Mouse (Mus musculus): ENCODE results near the gene Tshr.
"Not testable (repeated sequence)": the region's sequence is repeated elsewhere in the genome, so short reads cannot be mapped to it uniquely, and the experiment has no call there.

Gene Tshr

DNA sequence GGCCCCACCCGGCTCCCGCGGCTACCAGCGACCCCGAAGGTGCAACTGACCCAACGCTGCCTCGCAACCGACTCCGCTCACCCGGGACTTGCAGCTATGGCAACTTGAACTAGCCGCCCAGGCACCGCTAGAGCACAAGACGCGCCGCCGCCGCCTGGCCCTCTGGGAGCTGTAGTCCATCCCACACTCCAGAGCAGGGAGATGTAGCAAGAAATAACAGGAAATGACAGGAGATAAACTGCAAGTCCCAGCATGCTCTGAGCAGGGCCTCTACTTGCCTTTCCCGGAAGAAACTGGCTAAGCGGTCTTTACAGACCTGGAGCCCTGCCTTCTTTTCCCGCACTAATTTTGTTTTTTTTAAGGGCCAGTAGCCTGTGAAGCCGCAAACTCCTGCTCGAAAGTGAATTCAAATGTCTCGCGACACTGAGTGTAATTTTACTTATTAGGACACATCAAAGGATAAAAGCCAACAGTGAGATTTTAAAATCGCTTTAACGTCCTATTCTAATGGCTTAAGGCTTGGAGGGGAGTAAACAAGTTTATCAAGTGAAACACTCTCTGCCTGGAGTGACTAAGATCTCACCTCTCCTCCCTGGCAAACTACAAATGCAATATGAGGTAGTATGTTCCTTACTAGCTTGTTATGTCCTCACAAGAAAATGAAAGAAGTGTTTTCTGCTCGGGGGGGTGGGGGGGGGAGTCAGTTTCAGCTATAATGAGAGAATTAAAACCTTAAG lies at the start of gene Tshr, which contains the start of gene Cep128:
Gene Tshr (plus strand): TSS at position 283 of the 737 bp plus-strand sequence.
Gene Cep128 (minus strand): TSS at position 129 of the 737 bp plus-strand sequence.
- DNase-seq, result peak; percentile 93

GRCm38 (mm10) chr12:91338656-91339055 lies 45.7 kb upstream of the Tshr start:
- not testable (repeated sequence) for DNase-seq

- DNase-seq, result no peak
Measured at GRCm38 (mm10) chr12:91353783-91354182, 30.6 kb upstream of the Tshr start.

- no peak for DNase-seq
Measured at GRCm38 (mm10) chr12:91369173-91369572, 15.2 kb upstream of the Tshr start.

DNA sequence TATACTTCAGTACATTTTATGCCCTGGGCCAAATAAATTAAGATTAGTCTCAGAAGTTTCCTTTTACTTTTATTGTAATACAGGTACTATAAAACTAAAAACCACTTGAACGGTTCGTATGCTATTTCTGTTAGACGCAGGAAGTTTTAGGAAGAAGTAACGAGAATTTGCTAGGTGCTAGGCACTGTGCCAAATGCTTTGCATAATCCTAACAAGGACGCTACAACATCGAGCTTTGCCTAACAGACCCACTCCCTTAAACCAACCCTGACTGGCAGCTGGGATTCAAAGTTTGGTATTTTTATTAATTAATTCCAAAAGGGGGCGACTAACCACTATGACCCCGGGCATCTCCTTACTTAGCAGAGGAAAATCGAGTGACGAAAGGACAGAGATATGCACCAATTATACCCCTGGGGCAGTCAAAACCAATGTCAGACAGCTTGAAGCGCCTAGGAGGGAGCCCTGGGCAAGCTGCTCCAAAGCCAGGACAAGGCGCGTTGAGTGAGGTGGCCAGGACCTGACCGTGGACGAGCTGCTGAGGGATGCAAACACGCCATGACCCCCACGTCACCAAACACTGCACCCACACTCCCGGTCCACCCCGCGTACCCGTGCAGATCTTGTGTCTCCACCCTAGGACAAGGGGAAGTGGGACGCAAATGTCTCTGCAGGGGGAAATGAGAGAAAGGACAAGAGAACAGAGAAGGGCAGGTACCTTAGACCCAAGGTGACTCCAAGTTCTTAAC lies 673 bp upstream of the Tshr start:
- DNase-seq, result no peak

DNA sequence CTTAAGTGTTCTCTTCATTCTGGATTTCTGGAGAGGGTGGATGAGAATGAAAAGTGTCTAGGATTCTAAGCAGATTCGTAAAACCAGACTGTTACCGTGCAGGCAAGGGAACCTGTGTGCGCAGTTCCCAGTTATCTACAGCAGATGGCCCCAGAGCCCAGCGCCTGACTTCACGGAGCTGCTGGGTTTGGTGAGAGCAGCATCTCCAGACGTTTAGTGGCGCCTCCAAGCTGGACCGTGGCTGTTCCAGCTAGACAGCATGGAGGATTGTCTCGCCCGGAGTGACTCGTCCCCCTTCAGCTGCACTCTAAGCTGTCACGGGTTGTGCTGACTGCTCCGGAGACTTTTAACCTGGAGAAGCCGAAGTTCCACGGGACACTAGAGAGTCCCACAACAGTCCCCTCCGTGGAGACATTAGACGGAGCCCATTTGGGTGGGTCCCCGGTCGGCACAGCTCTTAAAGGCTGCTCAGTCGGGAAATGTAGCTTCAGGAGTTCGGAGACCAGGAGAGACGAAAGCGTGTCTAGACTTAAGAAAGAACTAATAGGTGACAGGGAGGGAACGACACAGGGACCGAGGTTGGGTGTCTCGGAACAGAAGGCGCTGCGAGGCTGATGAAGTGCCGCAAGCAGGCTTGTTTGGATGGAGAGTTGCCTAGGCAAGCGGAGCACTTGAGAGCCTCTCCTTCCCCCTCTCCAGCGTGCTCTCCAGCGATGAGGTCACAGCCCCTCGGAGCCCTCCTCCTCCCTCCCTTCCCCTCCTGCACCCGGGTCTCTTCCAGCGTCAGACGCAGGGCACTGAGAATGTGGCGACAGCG lies 16.1 kb downstream of the Tshr start:
- peak; percentile 44 for DNase-seq

DNA sequence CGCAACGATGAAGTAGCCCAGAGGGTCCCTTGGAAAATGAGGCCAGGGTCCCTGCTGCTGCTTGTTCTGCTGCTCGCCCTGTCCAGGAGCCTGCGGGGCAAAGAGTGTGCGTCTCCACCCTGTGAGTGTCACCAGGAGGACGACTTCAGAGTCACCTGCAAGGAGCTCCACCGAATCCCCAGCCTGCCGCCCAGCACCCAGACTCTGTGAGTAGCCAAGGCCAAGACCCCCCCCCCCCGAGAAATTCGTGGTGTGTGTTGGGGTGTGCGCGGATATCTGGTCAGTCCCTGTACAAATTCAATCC lies 16.6 kb downstream of the Tshr start:
- no peak for DNase-seq

DNA sequence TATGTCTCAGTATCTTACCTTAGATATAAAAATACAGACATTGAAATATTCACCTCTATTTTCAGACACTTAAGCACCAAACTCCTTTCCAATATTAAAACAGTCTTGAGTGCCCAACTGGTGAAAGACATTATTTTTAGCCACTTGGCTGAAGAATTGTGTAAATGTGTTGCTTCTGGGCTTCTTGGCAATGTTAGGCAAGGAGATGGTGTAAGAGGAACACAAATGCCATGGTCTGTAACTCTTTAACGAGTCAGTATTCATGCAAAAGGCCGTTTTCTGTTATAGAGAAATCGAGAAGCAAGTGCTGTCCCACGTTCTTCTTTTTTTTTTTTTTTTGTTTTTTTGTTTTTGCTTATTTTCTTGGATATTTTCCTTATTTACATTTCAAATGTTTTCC lies 25.9 kb downstream of the Tshr start:
- no peak for DNase-seq

DNA sequence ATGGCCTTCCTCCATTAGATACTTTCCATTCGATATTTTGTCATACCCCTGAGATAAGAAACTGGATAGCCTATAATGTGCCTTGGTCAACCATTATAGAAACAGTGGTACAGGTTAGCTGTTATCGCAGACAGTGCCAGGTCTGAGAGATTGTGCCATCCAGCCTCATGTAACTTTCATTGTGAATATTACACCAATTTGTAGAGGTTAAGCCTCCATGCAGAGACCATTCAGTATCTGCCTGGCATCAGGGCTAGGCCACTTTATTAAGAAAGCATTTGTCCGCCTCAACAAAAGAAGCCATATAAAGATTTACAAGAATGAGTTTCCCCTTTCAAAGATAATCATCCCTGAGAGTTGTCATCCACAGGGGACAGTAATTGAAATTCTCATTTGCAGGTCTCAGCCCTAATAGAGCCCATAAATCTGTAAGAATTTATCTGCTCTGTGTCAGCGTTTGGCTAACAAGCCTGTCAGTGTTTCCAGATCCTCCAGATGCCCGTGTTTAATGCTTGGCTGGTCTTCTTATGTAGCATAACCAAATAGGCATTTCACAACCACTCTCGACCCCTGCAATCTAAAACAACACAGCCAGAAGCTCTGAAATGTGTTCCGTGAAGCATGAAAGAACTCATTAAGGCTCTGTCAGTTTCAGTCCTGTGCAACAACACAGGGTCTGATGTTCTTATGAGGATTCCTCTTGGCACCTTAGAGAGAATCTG lies 28.3 kb downstream of the Tshr start:
- no peak for DNase-seq

GRCm38 (mm10) chr12:91415112-91415511 lies 30.7 kb downstream of the Tshr start:
- no peak for DNase-seq

DNA sequence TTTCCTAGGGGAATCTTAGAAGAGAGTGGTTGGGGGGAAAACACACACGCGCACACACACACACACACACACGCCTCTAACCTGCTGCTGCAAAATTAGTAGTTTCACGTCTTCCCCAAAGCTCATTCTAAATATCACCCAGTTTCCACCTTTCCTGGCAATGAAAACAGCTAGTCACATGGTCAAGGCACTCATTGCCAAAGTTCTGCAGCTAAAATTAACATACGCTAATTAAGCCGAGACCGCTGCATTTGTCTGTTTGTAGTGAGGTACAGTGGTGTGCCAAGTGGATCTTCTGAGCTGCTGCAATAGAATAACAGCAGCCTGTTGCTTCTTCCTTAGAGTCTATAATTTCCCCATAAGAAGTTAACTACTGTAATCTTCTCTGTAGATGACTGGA lies 32.5 kb downstream of the Tshr start:
- DNase-seq, result no peak

- DNase-seq, result peak; percentile 74
Measured at GRCm38 (mm10) chr12:91418791-91419190, 34.4 kb downstream of the Tshr start.

DNA sequence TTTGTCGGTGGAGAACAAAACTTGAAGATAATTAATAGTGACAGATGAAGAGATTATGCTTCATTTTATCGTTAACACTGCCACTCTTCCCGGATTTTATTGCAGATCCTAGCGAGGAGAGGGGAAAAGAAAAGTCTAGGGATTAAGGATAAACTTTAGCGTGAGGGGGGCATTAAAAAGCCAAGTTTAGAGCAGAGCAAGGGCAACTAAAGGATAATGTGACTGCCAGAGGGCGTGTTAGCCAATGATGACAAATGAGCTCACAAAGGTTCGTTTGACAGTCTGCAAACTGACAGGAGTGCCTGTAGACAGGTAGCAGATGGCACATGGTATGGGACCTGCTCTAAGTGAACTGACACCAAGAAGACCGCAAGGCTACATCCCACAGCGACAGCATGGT lies 36.9 kb downstream of the Tshr start:
- no peak for DNase-seq

GRCm38 (mm10) chr12:91423125-91423820 lies 38.9 kb downstream of the Tshr start:
- DNase-seq, result peak; percentile 58

DNA sequence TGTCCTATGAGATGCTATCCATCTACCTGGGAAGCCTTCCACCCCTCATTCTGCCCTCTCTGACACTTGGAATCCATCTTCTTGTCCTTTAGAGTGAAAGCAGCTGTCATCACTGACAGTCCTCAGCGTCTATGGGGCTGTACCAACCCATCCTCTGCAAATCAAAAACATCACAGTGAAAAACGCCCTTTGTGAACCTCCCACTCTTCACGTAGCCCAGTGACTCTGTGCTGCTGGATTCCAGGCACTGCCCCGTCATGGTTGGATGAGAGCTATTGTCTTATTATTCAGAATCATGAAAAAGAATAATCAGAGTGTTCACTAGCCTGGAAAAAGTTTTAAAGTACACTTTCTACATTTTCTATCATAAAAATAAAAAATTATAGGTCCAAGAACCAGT lies 42.1 kb downstream of the Tshr start:
- no peak for DNase-seq

DNA sequence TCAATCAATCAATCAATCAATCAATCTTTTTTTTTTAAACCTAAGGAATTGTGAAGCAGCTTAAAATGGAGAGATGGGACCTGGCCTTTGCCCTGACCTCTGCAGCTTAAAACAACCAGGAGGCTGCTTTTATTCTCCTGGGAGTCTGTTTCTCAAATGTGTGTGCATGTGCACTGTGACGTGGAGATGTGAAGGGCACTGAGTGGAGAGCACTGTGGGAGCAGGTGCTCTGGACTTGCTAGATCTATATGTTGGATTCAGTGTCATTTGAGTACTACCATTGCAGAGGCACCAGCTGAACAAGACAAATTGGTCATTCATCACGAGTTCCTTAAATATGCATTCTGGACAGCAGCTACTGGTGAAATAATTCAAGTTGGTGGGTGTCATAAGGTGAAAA lies 42.8 kb downstream of the Tshr start:
- no peak for DNase-seq

- no peak for DNase-seq
Measured at GRCm38 (mm10) chr12:91482195-91482733, 97.9 kb downstream of the Tshr start.

DNA sequence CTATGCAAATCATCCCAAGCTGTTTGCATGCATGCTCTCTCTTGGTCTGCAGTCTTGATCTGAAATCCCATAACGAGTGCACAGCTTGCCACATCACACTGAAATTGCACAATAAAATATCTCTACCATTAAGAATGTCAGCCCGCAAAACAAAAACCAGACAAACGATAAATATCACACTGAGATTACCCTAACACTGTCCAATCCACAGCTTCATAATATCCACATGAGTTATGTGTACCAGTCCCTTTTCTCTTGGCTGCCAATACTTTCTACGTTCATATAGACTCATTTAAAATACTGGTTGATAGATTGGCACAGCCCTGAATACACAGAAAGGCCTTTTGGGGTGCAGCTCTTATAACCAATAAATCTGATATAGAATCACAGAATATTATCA lies 102.0 kb downstream of the Tshr start:
- DNase-seq, result no peak

DNA sequence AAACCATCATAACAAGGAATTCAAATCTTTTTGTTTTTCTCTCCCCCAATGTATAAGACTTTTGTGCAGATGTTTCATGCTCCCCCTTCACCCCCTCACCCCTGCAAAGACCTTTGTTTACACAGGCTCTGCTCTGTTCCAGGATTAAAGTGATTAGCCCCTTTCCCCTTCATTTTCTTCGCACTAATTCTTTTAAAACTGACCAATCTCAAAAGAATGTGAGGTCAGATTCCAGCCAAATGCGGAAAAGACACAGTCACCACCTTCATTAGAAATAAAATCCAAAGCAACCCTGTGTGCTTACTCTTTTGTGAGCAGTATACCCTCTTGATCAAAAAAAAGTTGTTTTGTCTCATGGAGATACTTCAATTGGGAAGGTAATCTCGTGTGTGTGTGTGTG lies 104.0 kb downstream of the Tshr start:
- no peak for DNase-seq

- no peak for DNase-seq
Measured at GRCm38 (mm10) chr12:91495497-91496225, 111.3 kb downstream of the Tshr start.

DNA sequence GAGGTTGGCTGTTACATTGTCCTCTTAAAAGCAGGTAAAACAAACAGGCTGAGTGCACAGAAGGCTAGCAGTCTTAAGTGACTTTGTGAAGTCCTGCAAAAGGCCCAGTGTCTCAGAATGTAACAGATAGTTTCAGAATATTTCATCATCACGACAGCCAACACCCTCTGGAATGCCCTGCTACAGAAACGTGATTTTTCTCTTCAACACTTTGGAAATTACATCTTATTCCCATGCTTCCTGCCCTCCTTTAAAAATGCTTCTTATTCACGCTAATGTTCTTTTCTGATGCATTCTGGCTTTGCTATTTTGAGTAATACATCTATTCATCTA lies 111.8 kb downstream of the Tshr start:
- no peak for DNase-seq

DNA sequence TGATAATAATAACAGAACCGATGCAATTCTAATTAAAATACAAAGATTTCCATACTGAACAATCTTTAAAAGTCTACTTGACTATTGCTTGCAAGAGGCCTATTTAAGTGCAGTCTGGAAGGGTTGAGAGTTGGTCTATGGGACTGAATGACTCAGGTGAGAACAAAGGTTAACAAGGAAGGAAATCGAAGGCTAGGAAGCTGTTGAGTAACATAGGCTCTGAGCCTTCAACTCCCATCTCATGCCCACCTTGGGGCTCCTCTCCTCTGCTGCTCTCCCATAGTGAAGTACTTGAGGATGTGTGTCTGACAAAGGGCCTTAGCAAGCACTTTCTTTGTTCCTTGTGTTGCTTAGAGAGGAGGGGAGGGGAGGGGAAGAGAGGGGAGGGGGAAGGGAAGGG lies 116.1 kb downstream of the Tshr start:
- no peak for DNase-seq

All from thymus, postnatal 14 days (tissue).